Mouse (Mus musculus) thymus, postnatal 4 days (tissue): ENCODE results near the gene 4930442H23Rik.
"Not testable (repeated sequence)": the region's sequence is repeated elsewhere in the genome, so short reads cannot be mapped to it uniquely, and the experiment has no call there.

ENCODE experiments used
- DNase-seq: peaks from one replicate; pipeline ENCODE4 v3.0.0; 2021

Gene 4930442H23Rik

GRCm38 (mm10) chr10:81197305-81197704, 13.7 kb upstream of the 4930442H23Rik start:
- no peak for DNase-seq

GRCm38 (mm10) chr10:81196470-81197065, 12.9 kb upstream of the 4930442H23Rik start:
- no peak for DNase-seq

GRCm38 (mm10) chr10:81195300-81195699, 11.7 kb upstream of the 4930442H23Rik start:
- DNase-seq, result no peak

- peak; percentile 56 for DNase-seq
Measured at GRCm38 (mm10) chr10:81193991-81194774, 10.5 kb upstream of the 4930442H23Rik start.

- DNase-seq, result no peak
Measured at GRCm38 (mm10) chr10:81192968-81193501, 9.4 kb upstream of the 4930442H23Rik start.

GRCm38 (mm10) chr10:81192270-81192967, 8.8 kb upstream of the 4930442H23Rik start:
- DNase-seq, result peak; percentile 91

GRCm38 (mm10) chr10:81191342-81191982, 7.8 kb upstream of the 4930442H23Rik start:
- DNase-seq, result peak; percentile 31

GRCm38 (mm10) chr10:81190912-81191321, 7.3 kb upstream of the 4930442H23Rik start:
- DNase-seq, result peak; percentile 27

- peak; percentile 63 for DNase-seq
Measured at GRCm38 (mm10) chr10:81190236-81190911, 6.7 kb upstream of the 4930442H23Rik start.

- DNase-seq, result no peak
Measured at GRCm38 (mm10) chr10:81189821-81190220, 6.2 kb upstream of the 4930442H23Rik start.

GRCm38 (mm10) chr10:81187161-81187560, 3.5 kb upstream of the 4930442H23Rik start:
- DNase-seq, result no peak

- DNase-seq, result no peak
Measured at GRCm38 (mm10) chr10:81184765-81185164, 1.1 kb upstream of the 4930442H23Rik start.

GRCm38 (mm10) chr10:81182336-81183333, 1.0 kb downstream of the 4930442H23Rik start, which contains the start of gene Dapk3:
Gene Dapk3, plus strand, starts transcription at chr10:81183005.
- DNase-seq, result peak; percentile 94

GRCm38 (mm10) chr10:81181860-81182259, 1.8 kb downstream of the 4930442H23Rik start:
- DNase-seq, result not testable (repeated sequence)

GRCm38 (mm10) chr10:81180946-81181345, 2.7 kb downstream of the 4930442H23Rik start:
- no peak for DNase-seq

- DNase-seq, result no peak
Measured at GRCm38 (mm10) chr10:81179451-81180342, 4.0 kb downstream of the 4930442H23Rik start.

- no peak for DNase-seq
Measured at GRCm38 (mm10) chr10:81178927-81179326, 4.7 kb downstream of the 4930442H23Rik start.

GRCm38 (mm10) chr10:81177958-81178712, 5.5 kb downstream of the 4930442H23Rik start:
- DNase-seq, result no peak

GRCm38 (mm10) chr10:81177491-81177925, 6.1 kb downstream of the 4930442H23Rik start:
- peak; percentile 66 for DNase-seq
